Mouse (Mus musculus) brown adipose tissue, adult 24 weeks (tissue): ENCODE measurements around the gene Ncoa5. TPM values are rescaled to one million over a fixed set of nuclear protein-coding genes. Genes with fewer than 3 reads are reported as not detected.
A peak's percentile ranks its signal among the peaks of the same experiment; 100 is the strongest.

Experiments
- H3K27ac ChIP-seq: fragments of 200-500 bp; replicated peaks from 2 replicates; pipeline ENCODE4 v1.5.1; 2012; ENCODE audit warnings: low read depth, mild to moderate bottlenecking, low read length
- H3K4me1 ChIP-seq: fragments of 200-500 bp; 2 replicates; pipeline ENCODE4 v1.6.1; 2012; ENCODE audit warnings: low read length, mixed read lengths; ENCODE audit not compliant: control insufficient read depth, insufficient read depth, insufficient read length
- H3K4me3 ChIP-seq: fragments of 200-500 bp; 2 replicates; pipeline ENCODE4 v1.5.1; 2012; ENCODE audit warnings: low read depth, mild to moderate bottlenecking, low read length, moderate library complexity; ENCODE audit not compliant: insufficient read depth
- polyA plus RNA-seq: library from polyadenylated mRNA; stranded (reverse); fragments of >200 nt; gene quantifications from 2 replicates; pipeline ENCODE4 v1.2.4, GENCODE M21; 2012; ENCODE audit not compliant: missing spikeins, insufficient read depth, insufficient read length

Ncoa5 gene
- polyA plus RNA-seq, 1 experiment, result 7.5 TPM

DNA sequence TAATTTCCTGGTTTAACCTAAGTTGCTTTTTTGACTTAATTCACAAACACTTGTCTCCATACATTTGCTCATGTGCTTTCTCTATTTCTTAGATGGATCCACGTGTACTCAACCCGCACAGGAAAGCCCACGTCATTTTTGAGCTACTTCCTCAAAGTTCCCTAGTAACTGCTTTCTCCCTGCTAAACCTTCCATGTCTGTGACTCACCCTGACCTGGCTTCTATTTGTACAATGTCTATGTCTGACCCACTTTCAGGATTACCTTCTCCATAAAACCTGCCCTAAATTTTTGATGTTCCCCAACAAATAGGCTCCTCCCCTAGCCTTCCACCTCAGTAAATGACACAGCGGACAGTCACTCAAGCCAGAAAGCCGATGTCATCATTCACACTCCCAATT, 19.7 kb downstream of the Ncoa5 start:
- H3K27ac ChIP-seq, result no peak overlapping the region
- H3K4me1 ChIP-seq, result no peaks in the 10 kb centered on the region
- no peak overlapping the region for H3K4me3 ChIP-seq

DNA sequence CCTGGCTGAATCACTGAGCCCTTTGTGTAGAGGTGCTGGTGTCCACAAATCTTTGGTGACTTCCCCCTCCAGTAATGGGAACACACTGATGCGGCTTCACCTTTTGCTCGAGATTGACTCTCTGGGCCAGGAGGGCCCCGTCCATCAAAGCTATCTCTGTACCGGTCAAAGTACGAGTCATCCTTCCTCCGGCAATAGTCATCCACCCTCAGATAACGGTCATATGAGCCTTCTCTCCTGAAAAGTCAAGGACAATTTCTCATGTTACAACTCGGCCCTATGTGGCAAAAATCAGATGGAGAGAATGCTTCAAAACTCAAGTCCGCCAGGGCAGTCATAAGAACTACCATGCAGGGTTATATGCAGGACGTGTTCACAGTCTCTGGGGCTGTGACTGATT, 24.3 kb downstream of the Ncoa5 start:
- Histone ChIP-seq H3K4me3 (no peak overlapping the region), H3K27ac (no peak overlapping the region), H3K4me1 (no peaks in the 10 kb centered on the region)

DNA sequence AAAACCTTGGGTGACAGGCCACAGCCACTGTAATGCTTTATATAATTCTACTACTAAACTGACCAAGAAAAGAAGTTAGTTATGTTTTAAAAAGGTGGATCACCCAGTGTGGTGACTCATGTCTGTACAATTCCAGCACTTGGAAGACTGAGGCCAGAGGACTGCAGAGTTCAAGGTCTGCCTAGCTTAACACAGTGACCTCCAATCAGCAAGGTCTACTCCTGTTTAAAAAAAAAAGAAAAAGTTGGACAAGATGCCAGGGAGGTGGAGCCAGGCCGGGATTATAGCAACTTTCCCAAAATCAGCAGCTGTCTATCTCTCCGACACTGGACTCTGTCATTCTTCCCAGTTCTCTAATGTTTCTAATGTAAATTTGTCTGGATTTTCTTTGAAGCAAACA, 25.1 kb downstream of the Ncoa5 start:
- no peak overlapping the region for H3K4me3 ChIP-seq
- no peak overlapping the region for H3K27ac ChIP-seq
- H3K4me1 ChIP-seq, result no peaks in the 10 kb centered on the region

DNA sequence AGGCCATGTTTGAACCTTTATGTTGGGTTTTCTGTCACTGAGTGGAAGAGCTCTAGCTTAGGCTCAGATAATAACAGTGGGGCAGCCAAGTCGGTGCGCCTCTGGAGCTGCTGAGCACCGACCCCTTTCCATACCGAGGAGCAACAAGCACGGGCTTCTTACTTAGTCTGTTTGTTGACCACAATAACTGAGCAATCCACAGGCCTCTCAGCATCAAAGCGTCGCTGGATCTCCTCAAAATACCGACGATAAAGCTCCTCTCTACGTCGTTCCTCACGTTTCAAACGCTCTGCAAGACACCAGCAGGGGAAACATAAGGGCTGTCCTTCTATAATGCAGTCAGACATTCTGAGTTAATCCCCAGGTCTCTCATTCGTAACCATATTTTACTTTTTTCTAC, 25.5 kb downstream of the Ncoa5 start:
- Histone ChIP-seq H3K27ac (no peak overlapping the region), H3K4me3 (no peak overlapping the region), H3K4me1 (no peaks in the 10 kb centered on the region)

DNA sequence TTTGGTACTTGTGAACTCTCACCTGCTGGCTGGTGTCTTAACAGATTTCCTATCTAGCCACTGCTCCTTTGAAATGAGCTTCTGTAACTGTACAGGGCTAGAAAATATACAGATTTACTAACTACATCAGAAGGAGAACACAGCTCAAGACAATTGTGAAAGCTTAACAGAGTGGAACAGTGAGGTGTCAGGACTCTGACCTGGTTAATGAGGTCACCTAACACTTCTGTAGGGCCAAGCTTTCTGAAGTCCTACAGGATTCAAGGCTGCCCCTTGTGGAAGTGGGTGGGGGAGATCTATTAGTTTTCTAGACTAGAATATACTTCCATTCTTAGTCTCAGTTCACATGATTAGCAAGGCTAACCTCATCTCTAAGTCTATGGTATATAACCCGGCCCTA, 26.7 kb downstream of the Ncoa5 start:
- no peaks in the 10 kb centered on the region for H3K4me1 ChIP-seq
- no peak overlapping the region for H3K4me3 ChIP-seq
- H3K27ac ChIP-seq, result no peak overlapping the region

DNA sequence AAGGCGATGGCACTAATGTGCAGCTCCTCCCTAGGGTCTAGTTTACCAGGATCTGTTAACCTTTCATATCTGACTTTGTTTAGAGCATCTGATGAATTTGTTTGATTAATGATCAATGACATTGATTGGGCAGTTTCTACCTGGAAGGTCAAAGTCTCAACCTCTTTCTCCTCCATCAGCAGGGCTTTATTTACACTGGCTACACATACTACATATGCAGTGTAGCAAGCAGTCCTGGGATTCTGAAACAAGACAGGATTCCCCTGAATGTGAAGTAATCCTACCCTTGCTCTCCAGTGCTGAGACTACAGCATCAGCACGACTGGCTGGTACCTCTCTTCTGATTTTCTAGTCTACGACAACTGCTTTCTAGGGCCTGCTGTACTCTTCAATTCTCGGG, 27.9 kb downstream of the Ncoa5 start:
- Histone ChIP-seq H3K27ac (no peak overlapping the region), H3K4me1 (no peaks in the 10 kb centered on the region), H3K4me3 (no peak overlapping the region)

DNA sequence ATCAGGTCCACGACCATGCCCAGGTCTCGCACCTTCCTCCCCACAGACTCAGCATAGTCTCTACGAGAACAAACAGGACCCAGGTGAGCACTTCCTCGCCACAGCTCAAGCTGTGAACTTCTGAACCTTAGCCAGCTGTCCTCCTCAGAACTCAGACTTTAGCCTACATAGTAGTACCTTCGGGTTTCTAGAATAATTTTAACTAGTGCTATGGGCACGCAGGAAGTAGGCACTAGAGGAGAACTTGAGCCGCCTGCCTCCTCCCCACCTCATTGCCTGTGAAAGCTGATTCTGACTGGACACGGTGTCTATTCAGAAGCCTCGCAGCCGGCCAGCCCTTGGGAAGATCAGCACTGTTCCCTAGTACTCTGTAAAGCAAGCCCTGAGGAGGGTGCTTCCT, 30.4 kb downstream of the Ncoa5 start:
- H3K4me3 ChIP-seq, result no peak overlapping the region
- no peaks in the 10 kb centered on the region for H3K4me1 ChIP-seq
- no peak overlapping the region for H3K27ac ChIP-seq

DNA sequence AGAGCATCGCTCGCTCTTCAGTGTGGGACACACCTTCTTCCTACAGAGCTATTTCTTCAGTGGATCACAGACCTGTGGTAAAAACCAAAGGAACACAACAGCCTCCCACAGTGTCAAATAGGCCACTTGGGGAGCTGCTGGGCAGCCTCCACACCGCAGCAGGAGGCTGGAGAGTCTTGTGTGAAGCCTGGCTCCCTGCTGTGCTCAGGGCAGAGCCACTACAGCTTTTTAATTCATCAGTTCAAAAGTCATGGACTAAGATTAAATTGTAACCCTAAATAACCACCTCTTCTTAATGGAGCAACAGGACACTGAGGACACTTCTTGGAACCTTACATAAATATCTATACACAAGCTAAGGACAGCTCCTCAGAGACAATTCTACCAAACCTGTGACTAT, 31.6 kb downstream of the Ncoa5 start:
- no peak overlapping the region for H3K27ac ChIP-seq
- no peaks in the 10 kb centered on the region; the same call in 1 of the 2 replicates for H3K4me1 ChIP-seq

DNA sequence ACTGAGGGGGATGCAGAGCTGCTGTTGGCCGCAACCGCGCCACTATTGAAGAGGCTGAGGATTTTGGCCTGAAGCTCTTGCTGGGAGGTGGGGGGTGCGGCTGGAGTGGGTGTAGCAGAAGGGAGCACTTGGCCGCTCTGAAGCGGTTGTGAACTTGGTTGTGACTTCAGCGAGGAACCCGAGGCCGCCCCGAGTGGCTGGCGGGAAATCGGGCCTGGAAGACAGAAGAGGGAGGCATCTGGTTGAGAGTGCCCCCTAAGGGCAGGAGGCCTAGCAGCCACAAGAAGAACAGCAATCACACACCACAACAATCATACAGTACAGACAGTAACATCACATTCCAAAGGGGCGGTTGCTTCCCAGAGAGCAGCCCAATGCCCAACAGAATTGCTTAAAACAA, 32.7 kb downstream of the Ncoa5 start:
- no peak overlapping the region for H3K27ac ChIP-seq
- no peak overlapping the region for H3K4me3 ChIP-seq
- H3K4me1 ChIP-seq, result no peaks in the 10 kb centered on the region; the same call in 1 of the 2 replicates

More for the DNA sequence above, 31.6 kb downstream of the Ncoa5 start:
- no peak overlapping the region for H3K4me3 ChIP-seq

DNA sequence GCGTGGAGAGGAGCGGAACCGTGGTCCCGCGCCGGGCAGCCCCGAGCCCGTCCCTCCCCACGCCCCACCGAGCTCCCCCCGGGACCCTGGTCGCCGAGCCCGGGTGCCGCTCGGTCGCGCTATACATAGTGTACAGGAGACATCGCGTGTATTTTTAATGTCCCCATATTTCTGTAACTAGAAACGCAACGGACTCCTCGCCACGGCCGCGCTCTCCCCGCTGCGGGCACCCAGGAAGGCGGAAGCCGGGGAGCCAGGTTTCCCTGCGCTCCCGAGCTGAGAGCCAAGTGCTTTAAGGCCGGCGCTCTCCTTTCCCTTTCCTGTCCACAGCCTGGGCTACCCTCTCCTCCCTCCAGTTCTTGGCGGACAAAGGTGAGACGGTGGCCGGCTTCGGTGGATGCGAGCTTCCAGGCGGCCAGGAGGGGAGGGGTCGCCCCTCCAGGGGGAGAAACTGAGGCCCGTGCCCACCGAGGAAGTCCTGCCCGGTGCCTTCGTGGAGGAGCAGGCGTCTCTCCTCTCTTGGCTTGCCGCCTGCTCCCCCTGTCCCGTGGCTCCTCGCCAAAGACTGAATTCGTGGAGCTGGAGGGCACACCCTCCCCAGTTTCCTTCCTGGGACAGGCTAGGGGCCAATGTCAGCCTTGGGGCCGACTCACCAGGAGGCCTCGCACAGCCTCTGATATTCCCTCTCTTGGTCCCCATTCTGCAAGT, 36.8 kb downstream of the Ncoa5 start:
- no peak overlapping the region for H3K27ac ChIP-seq
- no peaks in the 10 kb centered on the region; the same call in 1 of the 2 replicates for H3K4me1 ChIP-seq
- peak overlapping the region; percentile 44 for H3K4me3 ChIP-seq

DNA sequence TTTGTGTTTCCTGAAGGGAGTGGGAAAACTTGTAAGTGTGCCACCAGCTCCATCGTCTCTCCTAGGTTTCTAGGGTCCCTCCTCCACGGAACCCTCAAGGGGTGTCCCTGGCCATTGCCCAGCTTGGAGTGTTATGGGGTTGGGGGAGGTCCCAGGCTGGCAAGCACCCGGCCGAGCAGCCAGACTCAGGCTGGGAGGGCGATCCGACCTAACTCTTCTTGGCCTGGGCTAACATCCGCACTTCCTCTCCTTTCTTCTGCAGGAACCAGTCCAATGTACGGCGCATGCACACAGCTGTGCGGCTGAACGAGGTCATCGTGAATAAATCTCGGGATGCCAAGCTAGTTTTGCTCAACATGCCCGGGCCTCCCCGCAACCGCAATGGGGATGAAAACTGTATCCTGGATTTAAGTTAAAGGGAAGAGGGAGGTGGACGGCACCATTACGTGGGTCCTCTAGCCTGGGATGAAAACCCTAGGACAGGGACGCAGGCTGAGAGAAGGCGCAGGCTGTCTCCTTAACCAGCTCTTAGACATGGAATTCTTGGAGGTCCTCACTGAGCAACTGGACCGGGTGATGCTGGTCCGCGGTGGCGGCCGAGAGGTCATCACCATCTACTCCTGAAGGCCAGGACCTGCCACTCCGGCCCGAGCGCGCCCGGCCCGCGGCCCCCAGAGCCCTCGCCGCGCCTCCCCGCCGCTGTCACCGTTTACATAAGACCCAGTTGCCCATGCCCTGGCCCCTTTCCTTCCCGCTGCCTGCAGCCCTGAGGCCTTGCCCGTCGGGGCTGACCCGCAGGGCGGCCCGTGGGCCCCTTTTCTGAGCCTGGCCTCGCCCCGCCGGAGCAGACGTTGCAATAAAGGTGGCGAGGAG, 37.6 kb downstream of the Ncoa5 start:
- Histone ChIP-seq H3K4me3 (peak overlapping the region; percentile 44), H3K4me1 (no peaks in the 10 kb centered on the region; the same call in 1 of the 2 replicates), H3K27ac (no peak overlapping the region)

DNA sequence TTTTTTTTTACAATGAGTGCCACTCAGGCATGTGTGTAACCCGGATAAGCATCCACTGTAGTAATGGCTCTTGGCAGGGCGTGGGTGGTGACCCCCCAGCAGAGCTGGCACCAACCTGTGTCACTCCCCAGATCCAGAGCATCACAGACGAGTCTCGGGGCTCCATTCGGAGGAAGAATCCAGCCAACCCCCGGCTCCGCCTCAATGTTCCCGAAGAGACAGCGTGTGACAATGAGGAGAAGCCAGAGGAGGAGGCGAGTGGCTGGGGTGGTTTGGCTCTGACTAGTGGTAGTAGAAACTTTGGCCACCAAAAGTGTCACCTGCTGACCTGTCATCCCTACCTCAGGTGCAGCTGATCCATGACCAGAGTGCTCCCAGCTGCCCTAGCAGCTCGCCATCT, 38.7 kb downstream of the Ncoa5 start:
- Histone ChIP-seq H3K4me1 (no peaks in the 10 kb centered on the region; the same call in 1 of the 2 replicates), H3K27ac (no peak overlapping the region), H3K4me3 (no peak overlapping the region)

DNA sequence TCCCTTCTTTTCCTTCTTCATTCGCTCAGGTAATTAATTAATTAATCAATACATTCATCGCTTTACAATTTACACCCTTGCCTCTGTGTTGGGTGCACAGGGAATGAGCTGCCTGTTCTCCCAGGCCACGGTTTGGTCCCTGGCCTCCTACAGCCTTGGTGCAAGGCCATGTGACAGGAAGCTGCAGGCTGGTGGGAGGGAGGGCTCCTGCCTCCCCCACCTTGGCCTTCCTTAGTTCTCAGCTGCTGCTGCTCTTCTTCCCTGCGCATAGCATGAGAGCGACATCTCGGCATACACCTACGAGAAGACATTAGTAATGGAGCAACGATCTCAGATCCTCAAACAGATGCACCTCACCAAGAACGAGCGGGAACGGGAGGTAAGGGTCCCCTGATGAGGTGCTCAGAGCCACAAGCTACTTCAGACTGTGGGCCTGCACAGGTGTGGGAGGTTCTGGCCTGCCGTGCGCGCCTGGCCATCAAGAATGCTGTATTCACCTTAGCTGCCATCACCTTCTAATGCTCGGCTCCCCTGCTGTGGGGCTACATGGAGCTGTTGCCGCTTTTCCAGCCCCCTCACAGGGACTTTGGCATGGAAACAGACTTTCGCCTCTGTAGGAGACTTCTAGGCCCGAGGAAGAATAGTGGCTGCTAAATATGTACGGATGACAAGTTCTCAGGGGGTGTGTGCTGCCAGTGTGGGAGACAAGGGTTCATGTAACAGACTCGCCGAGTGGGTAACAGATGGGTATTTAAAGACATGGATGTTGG, 39.8 kb downstream of the Ncoa5 start:
- Histone ChIP-seq H3K27ac (no peak overlapping the region), H3K4me3 (no peak overlapping the region), H3K4me1 (no peaks in the 10 kb centered on the region; the same call in 1 of the 2 replicates)

DNA sequence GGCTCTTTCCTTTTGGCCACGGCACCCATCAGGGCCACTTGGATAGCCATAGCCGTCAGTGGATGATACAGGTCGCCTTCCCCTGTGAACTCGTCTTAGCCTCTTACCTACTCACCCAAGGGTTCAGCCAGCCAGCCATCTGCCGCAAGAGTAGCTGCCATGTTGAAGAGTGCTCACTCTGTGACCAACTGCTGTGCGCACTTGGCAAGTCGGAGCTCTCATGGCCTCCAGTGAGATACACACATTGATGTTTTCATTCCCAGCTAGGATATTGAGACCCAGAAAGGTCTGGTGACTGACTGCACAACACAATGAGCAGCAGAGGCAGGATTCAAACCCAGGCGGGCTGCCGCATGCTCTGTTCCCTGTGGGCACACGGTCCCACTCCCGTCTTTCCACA, 40.5 kb downstream of the Ncoa5 start:
- Histone ChIP-seq H3K4me1 (no peaks in the 10 kb centered on the region; the same call in 1 of the 2 replicates), H3K27ac (no peak overlapping the region), H3K4me3 (no peak overlapping the region)

DNA sequence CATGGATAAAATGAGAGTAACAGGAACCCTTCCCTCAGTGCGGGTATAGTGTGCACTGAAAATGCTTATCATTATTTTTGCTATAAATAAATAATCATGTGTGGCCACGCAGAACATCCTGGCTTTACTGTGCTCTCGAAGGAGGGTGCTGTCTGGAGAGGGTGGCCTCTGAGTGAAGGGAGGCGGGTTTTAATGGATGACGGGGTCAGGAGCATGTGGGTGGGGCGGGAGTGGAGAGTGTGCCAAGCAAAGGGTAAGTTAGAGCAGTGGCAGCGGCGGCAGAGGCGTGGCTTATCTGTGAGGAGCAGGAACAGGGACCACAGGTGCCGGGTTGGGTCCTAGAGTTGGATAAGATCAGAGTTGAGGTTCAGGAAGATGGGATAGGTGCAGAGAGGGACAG, 42.9 kb downstream of the Ncoa5 start:
- Histone ChIP-seq H3K4me3 (no peak overlapping the region), H3K4me1 (0 out of 2 replicates have a peak, but pooled peaks cover 2% of the 10 kb centered on the region), H3K27ac (no peak overlapping the region)
